Mouse (Mus musculus) layer of hippocampus, adult 2 months (tissue): ENCODE data around the gene Adgrd1. TPM values are rescaled to one million over a fixed set of nuclear protein-coding genes. Genes with fewer than 3 reads are reported as not detected.
A peak's percentile ranks its signal among the peaks of the same experiment; 100 is the strongest.

Experiments used
- DNase-seq, 2 experiments: peaks; one replicate each; pipeline ENCODE4 v3.0.0; 2022; ENCODE audit warnings: low spot score in 2 of 2
- H3K27ac ChIP-seq: fragments of 200-600 bp; 2 replicates; pipeline ENCODE4 v1.8.1; 2022
- H3K4me3 ChIP-seq: fragments of 200-600 bp; 2 replicates; pipeline ENCODE4 v1.8.1; 2022; ENCODE audit warnings: mild to moderate bottlenecking
- CTCF ChIP-seq: fragments of 200-600 bp; conservative IDR thresholded peaks from 2 replicates; pipeline ENCODE4 v1.8.1; 2022; ENCODE audit warnings: antibody characterized with exemption, mild to moderate bottlenecking, moderate library complexity
- total RNA-seq, 2 experiments: library from RNA; stranded (reverse); gene quantifications; 2 replicates each; pipeline ENCODE4 v1.2.3; 2021

Adgrd1 gene
- total RNA-seq, 2 experiments from 2014 or later = 0.33 to 0.39 TPM

DNA sequence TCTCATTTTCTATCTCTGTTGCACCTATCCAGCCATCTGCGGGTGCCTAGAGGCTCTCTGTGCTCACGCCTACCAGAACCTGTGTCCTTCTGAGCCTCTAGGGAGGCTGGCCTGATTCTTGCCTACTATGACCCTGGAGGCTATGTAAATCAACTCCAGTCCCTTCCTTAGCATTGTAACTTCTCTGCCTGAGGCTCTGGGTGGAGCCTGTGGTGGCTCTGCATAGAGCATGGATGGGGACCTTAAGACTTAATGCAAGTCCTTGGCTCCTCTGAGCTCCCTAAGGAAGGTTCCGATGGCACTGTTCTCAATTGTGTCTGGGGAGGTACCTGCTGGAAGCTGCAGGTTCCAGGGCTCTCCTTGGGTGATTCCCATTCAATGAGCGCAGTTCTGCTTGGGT is 136.8 kb downstream of the Adgrd1 start:
- no peak for TF ChIP-seq CTCF
- Histone ChIP-seq H3K4me3 (no peak overlapping the region), H3K27ac (no peak overlapping the region)
- DNase-seq = no peak

DNA sequence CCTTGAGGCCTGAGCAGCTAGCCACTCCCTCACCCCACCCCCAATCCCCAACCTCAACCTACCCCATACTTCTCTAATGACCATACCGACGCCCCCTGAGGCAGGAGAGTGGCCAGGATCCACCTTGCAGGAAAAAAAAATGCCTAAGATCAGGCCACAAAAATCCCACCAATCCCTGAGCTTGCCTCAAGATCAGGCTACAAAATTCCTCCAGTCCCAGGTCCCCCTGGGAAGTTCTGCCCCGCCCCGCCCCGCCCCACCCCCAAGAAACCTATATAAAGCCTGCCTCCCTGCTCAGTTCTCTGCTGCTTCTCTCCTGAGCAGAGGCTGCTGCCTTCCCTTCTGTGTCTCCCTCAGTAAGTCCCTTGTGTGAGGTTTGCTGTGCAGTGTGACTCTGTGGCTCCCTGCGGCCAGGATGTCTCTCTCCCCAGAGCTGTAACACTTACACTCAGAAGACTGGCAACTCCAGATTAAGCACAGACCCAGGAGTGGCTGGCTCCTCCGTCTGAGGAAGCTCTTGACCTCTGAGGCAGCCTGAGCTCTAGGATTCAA is 137.4 kb downstream of the Adgrd1 start:
- Histone ChIP-seq H3K27ac (no peak overlapping the region), H3K4me3 (no peak overlapping the region)
- DNase-seq = no peak
- TF ChIP-seq CTCF = no peak

DNA sequence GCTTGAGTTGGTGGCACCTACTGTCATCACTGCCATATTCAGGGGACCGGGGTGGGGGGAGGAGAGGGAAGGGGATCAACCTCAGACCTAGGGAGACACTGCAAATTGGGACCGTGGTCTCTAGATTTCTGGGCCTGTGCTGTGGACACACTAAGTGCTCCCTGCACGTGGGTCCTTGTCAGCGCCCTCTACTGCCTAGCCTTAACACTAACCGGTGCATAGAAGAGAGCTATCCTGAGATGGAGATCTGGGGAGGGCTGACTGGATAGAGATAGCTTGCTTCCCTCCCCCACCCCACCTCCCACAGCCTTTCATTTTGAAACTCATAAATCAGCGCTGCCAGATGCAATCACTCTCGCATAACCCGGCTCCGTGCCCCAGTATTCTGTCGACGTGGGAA is 139.8 kb downstream of the Adgrd1 start:
- no peak overlapping the region for H3K4me3 ChIP-seq
- H3K27ac ChIP-seq = no peak overlapping the region
- DNase-seq = no peak
- peak; percentile 30; the same call in 1 of the 2 replicates for TF ChIP-seq CTCF

DNA sequence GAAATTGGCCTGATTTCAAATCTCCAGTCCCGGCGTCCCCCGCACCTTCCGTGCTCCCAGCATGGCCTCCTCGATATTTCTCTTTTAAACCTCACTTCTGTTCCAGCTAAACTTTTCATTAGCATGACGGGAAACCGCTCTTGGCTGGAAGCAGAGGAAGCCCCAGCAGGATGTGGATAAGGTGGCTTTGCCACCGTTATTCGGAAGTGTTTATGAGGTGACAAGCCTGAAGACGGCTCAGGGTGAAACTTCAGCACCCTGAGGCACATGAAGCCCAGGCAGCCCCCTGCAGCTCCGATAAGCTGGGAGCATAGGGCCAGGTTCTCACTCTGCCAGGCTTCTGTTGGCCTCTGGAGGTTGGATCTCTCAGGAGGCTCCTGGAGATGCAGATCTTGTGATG is 145.3 kb downstream of the Adgrd1 start:
- Histone ChIP-seq H3K4me3 (no peak overlapping the region), H3K27ac (no peak overlapping the region)
- no peak for DNase-seq
- no peak for TF ChIP-seq CTCF

DNA sequence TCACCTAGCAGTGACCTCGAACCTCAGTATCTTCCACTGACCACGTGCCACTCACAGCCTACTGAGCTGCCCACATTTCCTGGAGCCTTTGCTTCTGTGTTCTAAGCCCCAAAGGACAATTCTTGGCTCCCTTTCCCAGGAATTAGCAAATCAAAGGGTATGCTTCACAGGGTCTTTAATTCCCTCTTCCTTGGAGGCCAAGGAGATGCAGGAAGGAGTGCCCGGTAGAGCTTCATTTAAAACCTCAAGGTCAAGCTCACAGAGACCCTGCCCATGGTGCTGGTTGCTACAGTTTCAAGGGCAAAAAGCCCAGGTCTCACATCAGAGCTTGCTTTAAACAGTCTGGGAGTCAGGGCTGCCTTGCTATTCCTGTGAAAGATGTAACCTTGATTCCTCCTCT is 145.7 kb downstream of the Adgrd1 start:
- no peak overlapping the region for H3K27ac ChIP-seq
- H3K4me3 ChIP-seq = no peak overlapping the region
- no peak for DNase-seq
- TF ChIP-seq CTCF = no peak

DNA sequence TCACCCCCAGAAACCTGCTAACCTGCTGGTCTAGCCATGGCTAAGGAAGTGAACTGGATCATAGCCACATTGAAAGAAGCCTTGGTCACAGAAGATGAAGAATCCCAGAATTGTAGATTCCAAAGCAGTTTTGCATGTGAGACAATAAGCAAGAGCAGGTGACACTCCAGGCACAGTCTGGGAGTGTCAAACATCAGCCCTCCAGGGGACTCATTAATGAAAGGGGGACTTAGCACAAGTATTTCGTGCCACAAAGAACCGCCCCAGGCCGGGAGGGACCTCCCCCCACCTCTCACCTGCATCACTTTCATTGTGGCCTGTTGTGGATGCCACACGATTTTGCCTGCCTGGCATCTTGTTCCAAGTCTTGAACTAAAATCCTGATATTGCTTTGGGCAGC is 146.6 kb downstream of the Adgrd1 start:
- H3K4me3 ChIP-seq = no peak overlapping the region
- no peak for DNase-seq
- TF ChIP-seq CTCF = no peak
- H3K27ac ChIP-seq = no peak overlapping the region

DNA sequence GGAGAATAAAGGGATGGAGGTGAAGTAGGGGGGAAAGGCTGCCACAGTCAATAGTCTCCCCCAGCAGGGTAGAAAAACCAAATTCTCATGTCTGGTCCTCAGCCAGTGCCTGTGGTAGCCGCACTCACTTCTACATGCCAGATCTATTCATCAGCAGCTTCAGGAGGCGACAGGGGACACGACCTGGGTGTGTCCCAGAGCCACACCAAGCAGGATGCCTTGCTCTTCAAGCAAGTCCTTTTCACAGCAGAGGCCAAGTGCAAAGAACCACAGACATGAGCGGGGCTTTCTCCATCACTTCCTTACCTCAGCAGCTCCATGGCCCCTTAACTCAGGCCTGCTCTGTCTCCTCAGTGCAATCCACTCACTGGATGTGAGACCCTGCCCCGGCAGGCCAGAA is 147.8 kb downstream of the Adgrd1 start:
- no peak for TF ChIP-seq CTCF
- no peak for DNase-seq
- Histone ChIP-seq H3K27ac (no peak overlapping the region), H3K4me3 (no peak overlapping the region)

DNA sequence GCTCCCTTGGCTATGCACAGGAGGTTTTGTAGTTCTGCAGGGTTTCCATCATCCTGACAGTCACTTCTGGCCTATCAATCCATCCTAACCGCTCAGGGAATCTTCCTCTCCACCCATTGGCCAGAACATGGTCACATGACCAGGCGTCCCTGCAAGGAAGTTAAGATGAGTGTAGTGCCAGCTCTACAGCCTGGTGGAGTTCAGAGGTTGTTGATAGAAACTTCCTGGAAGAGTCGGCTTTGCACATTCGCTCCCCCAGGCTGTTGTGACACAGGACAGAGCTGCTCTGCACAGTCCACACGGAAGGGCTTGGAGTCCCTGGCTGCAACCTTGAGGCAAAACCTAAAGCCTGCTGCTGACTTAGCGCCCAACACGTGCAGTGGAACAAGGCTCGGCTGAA is 152.5 kb downstream of the Adgrd1 start:
- TF ChIP-seq CTCF = no peak
- H3K4me3 ChIP-seq = no peak overlapping the region
- no peak for DNase-seq
- no peak overlapping the region for H3K27ac ChIP-seq

Other genes starting within 250 kb of the Adgrd1 start
- 100 to 1,000 TPM; 126 to 139 TPM for gene Rimbp2, start 143.3 kb upstream of the Adgrd1 start, total RNA-seq
- gene Stx2, start 88.2 kb upstream of the Adgrd1 start, total RNA-seq = 10 to 100 TPM; 30.9 to 31.8 TPM
- gene Ran, start 76.7 kb upstream of the Adgrd1 start, total RNA-seq = 100 to 1,000 TPM; 160 to 167 TPM